Mouse (Mus musculus) forebrain, embryonic 10.5 days (tissue): ENCODE data around the gene Crybb1. TPM values are rescaled to one million over a fixed set of nuclear protein-coding genes. Genes with fewer than 3 reads are reported as not detected.

Experiments
- DNase-seq: peaks from one replicate; pipeline ENCODE4 v3.0.0-alpha.2; 2017; ENCODE audit warnings: low spot score; ENCODE audit errors: extremely low spot score
- H3K27ac ChIP-seq: fragments of 300-500 bp; sonication (generic); 2 replicates; pipeline ENCODE4 v1.5.1; 2016; ENCODE audit warnings: mild to moderate bottlenecking
- H3K27me3 ChIP-seq: fragments of 300-500 bp; sonication (generic); 2 replicates; pipeline ENCODE4 v1.6.1; 2016; ENCODE audit warnings: mild to moderate bottlenecking; ENCODE audit not compliant: poor library complexity, severe bottlenecking
- H3K36me3 ChIP-seq: fragments of 300-500 bp; sonication (generic); replicated peaks from 2 replicates; pipeline ENCODE4 v1.6.1; 2016; ENCODE audit warnings: mild to moderate bottlenecking, moderate library complexity
- H3K4me1 ChIP-seq: fragments of 300-500 bp; sonication (generic); 2 replicates; pipeline ENCODE4 v1.6.1; 2016
- H3K4me3 ChIP-seq: fragments of 300-500 bp; sonication (generic); 2 replicates; pipeline ENCODE4 v1.5.1; 2016; ENCODE audit warnings: mild to moderate bottlenecking, moderate library complexity
- H3K9me3 ChIP-seq: fragments of 300-500 bp; sonication (generic); 2 replicates; pipeline ENCODE4 v1.6.1; 2016; ENCODE audit warnings: mild to moderate bottlenecking, moderate library complexity
- WGBS: fragments of 180-500 bp; shearing (Covaris S2); methylation state at CpG from one replicate; pipeline ENCODE4 v1.1.7; 2016; 5-methylcytosine and 5-hydroxymethylcytosine counted together
- polyA plus RNA-seq: library from polyadenylated mRNA; unstranded; fragments of >200 nt; fragmentation: Nextera tagmentation; extraction: Ambion mirVana; gene quantifications from 2 replicates; pipeline ENCODE4 v1.2.1, GENCODE M21; 2016

Crybb1 gene
- polyA plus RNA-seq, 1 experiment from 2014 or later, result not detected

DNA sequence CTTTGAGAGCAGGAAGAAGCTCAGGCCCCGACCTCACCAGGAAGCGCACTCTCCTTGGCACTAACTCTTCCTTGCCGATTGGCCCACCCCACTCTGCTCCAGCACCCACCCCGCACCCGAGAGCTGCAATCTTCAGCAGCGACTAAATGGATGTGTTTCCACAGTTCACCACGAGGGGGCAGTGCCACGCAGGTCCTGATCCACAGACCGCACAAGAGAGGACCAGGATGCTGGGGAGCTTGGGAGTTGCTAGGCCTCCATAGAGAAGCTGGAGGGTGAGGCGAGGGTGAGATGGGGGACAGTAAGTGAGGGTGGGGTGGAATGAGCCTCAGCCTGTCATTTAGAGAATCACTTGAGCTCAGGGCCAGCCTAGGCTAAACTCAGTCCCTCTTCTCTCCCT, 14.9 kb upstream of the Crybb1 start:
- Histone ChIP-seq H3K4me1 (peaks cover 77% of the 10 kb centered on the region), H3K4me3 (peak overlapping the region; percentile 27), H3K27ac (peak overlapping the region; percentile 94)

DNA sequence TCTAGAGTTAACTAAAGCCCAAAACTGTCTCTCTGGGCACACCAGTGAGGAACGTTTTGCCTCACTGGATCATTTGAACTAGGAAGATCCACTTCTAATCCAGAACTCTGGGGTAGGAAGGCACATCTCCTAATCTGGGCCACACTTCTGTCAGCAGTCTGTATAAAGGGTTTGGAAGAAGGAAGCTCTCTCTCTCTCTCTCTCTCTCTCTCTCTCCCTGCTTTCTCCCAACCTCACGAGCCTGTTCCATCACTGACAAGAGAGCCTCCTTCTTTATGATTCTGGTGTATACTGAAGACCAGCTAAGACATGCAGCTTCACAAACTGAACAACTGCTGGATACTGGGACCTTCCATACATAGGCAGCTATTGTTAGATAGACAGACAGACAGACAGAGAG, 13.8 kb upstream of the Crybb1 start:
- H3K27me3 ChIP-seq, result peaks cover 38% of the 10 kb centered on the region
- DNase-seq, result no peak
- no peak overlapping the region for H3K4me3 ChIP-seq
- H3K27ac ChIP-seq, result no peak overlapping the region
- no peaks in the 10 kb centered on the region for H3K36me3 ChIP-seq
- H3K4me1 ChIP-seq, result peaks cover 70% of the 10 kb centered on the region
- 87% methylated on average over 2 of the region's 2 CpGs for WGBS
- H3K9me3 ChIP-seq, result no peaks in the 10 kb centered on the region

More for the DNA sequence above, 14.9 kb upstream of the Crybb1 start:
- Histone ChIP-seq H3K9me3 (no peaks in the 10 kb centered on the region), H3K36me3 (no peaks in the 10 kb centered on the region), H3K27me3 (peaks cover 41% of the 10 kb centered on the region)
- DNase-seq, result peak; percentile 88
- 3% methylated on average over 10 of the region's 10 CpGs for WGBS

DNA sequence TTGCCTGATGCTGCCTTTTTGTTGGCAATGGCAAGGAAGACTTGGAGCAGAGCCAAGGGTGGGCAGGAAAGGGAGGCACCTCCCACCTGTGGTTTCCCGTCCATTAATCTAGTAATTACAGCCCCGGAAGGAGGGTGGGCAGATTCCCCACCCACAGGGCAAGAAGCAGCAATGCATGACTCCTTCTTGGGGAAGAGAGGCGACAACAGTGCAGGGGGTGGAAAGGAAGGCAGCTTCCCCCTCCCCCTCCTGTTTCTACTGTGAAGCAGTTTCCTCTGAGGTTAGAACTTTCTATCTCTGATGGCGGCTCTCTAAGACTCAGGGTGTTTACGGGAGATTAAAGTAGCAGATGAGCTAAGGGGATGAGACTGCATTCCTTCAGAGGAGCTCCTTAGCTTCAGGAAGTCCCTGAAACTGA, 13.2 kb upstream of the Crybb1 start:
- Histone ChIP-seq H3K4me1 (peaks cover 70% of the 10 kb centered on the region), H3K27me3 (peaks cover 38% of the 10 kb centered on the region), H3K9me3 (no peaks in the 10 kb centered on the region), H3K27ac (no peak overlapping the region), H3K4me3 (no peak overlapping the region), H3K36me3 (no peaks in the 10 kb centered on the region)
- no peak for DNase-seq
- WGBS, result 82% methylated on average over 5 of the region's 5 CpGs

DNA sequence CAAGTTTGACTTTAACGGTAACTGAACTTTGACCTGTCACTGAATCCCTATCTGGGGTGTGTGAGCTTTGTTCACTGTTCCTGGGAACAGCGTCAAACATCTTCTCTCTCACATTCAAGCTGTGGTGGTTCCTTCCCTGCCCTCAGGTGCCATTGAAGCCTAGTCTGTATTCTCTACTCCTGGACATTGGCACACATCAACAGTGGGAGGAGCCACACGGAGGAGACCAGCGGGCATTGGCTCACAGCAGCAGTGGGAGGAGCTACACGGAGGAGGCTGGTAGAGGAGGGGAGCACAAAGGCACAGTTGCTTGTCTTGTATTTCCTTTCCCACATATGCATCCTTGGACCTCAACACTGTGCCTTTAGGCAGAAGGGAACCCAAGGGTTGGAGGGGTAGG, 12.6 kb upstream of the Crybb1 start:
- WGBS, result 57% methylated on average over 5 of the region's 5 CpGs
- Histone ChIP-seq H3K4me1 (peaks cover 64% of the 10 kb centered on the region), H3K4me3 (no peak overlapping the region), H3K9me3 (no peaks in the 10 kb centered on the region), H3K36me3 (no peaks in the 10 kb centered on the region), H3K27ac (no peak overlapping the region; the same call in 1 of the 2 replicates), H3K27me3 (peaks cover 32% of the 10 kb centered on the region)
- no peak for DNase-seq

DNA sequence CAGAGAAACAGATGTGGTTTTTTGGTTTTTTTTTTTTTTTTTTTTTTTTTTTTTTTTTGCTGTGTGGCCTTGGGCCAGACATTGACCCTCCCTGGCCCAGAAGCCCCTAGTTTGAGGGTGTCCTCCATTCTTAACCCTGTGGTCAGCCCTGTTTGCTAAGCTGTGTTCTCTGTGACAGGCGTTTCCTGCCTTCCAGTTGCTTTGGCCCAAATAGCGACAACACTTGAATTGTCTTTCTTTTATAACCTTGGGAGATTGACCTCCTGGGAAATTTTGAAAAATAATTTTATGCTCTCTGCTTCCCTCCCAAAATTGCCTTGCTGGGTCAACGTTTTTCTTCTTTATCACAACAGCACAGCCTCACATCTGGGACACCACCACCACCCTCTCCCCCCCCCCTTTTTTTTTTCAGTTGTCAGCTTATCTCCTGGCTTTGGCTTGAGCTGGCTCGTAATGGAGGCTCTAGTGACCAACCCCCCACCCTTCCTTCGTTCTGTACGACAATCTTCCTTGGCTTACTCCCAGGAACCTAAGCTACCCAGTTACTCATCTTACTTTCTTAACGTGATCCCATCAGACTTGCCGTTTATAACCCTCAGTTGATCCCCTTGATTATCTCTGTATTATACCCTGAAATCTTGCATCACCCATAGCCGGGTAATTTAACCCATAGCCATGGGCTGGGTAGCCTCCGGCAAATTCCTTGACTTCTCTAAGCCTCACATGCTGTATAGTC, 11.9 kb upstream of the Crybb1 start:
- Histone ChIP-seq H3K4me1 (peaks cover 57% of the 10 kb centered on the region), H3K27ac (no peak overlapping the region), H3K36me3 (no peaks in the 10 kb centered on the region), H3K27me3 (peaks cover 25% of the 10 kb centered on the region), H3K4me3 (no peak overlapping the region), H3K9me3 (no peaks in the 10 kb centered on the region)
- no peak for DNase-seq
- WGBS, result 85% methylated on average over 10 of the region's 10 CpGs

DNA sequence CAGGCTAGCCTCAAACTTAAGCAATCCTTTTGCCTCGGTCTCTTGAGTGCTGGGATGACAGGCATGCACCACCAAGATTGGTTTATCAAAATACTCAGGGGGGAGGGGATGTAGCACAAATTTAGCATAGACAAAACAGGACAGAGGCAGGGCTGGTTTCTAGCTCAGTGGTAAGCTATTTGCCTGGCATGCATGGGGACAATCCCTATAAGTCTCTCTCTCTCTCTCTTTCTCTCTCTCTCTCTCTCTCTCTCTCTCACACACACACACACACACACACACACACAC, 11.4 kb upstream of the Crybb1 start:
- no peaks in the 10 kb centered on the region for H3K9me3 ChIP-seq
- no peaks in the 10 kb centered on the region for H3K36me3 ChIP-seq
- no peak overlapping the region for H3K27ac ChIP-seq
- 79% methylated on average over 1 of the region's 1 CpGs for WGBS
- H3K4me1 ChIP-seq, result peaks cover 52% of the 10 kb centered on the region
- H3K27me3 ChIP-seq, result peaks cover 20% of the 10 kb centered on the region
- H3K4me3 ChIP-seq, result no peak overlapping the region
- DNase-seq, result no peak

DNA sequence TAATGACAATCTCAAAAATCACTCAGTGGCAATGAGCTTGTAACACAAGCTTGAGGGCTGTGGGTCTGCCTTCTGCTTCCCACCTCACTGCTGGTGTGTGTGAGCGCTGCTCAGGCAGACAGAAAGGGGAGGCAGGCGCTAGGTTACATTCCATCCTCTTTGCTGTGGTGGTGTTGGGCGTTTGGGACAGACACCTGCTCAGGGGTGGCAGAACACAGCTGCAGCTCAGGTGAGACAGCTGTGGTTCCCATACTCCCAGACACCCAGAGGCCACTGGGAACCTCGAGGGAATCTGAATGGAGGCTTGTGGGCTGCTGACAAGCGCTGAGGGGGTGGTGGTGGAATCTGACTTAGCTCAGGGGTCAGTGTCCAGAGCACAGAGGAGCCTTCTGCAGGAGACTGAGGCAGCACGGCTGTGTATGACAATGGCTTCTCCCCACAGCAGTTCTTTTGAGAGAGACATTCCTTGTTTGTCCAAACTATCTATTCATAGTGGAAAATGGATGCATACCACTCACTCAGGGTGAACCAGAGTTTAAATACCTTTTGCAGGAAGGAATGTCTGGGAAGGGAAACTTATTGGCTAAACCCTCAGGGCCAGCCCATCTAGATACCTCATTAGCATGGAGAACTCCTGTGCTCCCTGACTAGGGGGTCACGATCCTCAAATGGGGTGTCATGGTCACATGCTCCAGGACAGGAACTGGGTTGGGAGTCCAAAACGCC, 10.6 kb upstream of the Crybb1 start:
- Histone ChIP-seq H3K36me3 (no peaks in the 10 kb centered on the region), H3K9me3 (no peaks in the 10 kb centered on the region), H3K4me1 (peaks cover 43% of the 10 kb centered on the region), H3K4me3 (no peak overlapping the region), H3K27ac (peak overlapping the region; percentile 8; the same call in 1 of the 2 replicates), H3K27me3 (peaks cover 12% of the 10 kb centered on the region)
- WGBS, result 55% methylated on average over 8 of the region's 8 CpGs
- no peak for DNase-seq

DNA sequence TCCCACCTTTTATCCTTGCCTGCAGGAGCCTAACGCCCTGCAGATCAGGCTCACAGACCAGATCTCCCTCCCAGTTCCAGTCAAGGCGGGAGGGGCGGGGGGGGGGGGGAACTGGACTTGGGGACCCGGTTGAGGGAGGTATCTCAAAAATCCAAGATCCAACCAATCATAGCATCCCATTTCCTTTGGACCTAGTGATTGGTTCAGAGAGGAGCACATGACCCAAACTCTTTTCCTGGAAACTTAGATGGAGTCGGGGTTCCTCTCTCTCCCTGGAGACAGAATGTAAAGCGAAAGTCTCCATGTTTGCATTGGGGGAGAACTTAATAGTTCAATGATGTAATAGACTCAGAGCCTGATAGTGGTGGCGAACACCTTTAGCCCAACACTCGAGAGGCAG, 8.2 kb upstream of the Crybb1 start:
- peaks cover 14% of the 10 kb centered on the region for H3K27me3 ChIP-seq
- DNase-seq, result no peak
- H3K4me1 ChIP-seq, result peaks cover 30% of the 10 kb centered on the region
- 47% methylated on average over 8 of the region's 8 CpGs for WGBS
- no peaks in the 10 kb centered on the region for H3K36me3 ChIP-seq
- H3K4me3 ChIP-seq, result no peak overlapping the region
- H3K27ac ChIP-seq, result no peak overlapping the region
- H3K9me3 ChIP-seq, result no peaks in the 10 kb centered on the region

DNA sequence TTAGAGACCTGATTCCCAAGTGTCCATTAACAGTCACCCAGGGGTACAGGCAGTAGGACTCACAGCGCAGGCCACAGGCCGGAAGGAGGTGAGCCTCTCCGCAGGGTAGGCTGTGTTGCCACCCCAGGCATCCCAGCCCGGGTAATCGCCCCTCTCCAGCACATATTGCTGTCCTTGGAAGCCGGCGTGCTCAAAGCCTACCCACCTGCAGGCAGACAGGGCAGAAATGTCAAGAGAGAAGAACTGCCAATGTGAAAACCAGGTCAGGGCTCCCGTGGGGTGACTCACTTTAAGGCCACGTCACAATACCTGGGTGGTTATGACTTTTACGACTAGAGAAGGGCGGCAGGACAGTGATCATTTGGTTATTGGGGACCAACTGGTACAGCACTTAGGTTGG, 6.5 kb upstream of the Crybb1 start:
- no peaks in the 10 kb centered on the region for H3K36me3 ChIP-seq
- H3K27me3 ChIP-seq, result peaks cover 14% of the 10 kb centered on the region
- DNase-seq, result no peak
- WGBS, result 90% methylated on average over 11 of the region's 11 CpGs
- H3K4me3 ChIP-seq, result no peak overlapping the region
- no peak overlapping the region for H3K27ac ChIP-seq
- peaks cover 37% of the 10 kb centered on the region for H3K4me1 ChIP-seq
- H3K9me3 ChIP-seq, result no peaks in the 10 kb centered on the region

DNA sequence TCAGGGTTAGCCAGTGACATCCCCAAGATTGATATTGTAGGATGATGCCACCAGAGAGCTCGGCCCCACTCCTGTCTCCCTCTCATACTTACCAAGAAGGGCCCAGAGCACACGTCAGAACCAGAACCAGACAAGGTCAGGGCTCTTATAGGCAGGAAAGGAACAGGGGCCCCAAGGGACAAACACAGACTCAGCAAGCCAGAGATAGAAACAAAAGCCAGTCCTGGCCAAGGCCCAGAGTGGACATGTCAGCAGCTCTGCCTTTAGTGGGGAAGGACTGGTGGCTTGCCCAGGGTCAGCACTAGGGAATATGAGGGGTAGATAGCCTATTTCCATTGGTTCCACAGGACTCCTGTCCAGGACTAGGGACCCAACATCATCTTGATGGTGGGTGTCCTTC, 3.2 kb upstream of the Crybb1 start, which contains the start of gene Cryba4:
Cryba4 (minus strand) TSS at position 119 of the 400 bp plus-strand sequence.
- H3K4me1 ChIP-seq, result peaks cover 23% of the 10 kb centered on the region
- H3K4me3 ChIP-seq, result no peak within 1 kb of the TSS
- H3K27ac ChIP-seq, result no peak within 1 kb of the TSS; the same call in 1 of the 2 replicates
- WGBS, result 73% methylated on average over 2 of the region's 2 CpGs
- no peaks in the 10 kb centered on the region for H3K9me3 ChIP-seq
- no peak for DNase-seq
- peaks cover 9% of the 10 kb centered on the region; the same call in 1 of the 2 replicates for H3K27me3 ChIP-seq
- no peaks in the 10 kb centered on the region for H3K36me3 ChIP-seq

DNA sequence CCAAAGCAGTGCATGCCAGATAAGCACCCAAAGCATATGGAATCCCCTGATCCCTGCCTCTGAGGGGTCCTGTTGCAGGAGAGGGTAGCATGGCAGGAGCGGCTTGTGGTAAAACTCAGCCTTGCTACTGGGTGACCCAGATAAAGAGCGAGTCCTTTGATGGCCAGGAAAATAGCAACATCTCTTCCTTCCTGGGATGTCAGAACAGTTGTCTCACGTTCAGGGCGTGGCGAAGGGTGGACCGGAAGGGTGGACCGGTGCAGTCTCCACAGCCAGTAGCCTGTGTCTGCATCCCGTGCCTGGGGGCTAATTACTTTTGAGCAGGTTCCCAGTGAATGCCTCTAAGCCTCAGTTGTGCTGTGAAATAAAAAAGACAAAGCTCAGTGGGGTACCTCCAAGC, 2.4 kb upstream of the Crybb1 start:
- Histone ChIP-seq H3K27ac (no peak overlapping the region; the same call in 1 of the 2 replicates), H3K9me3 (no peaks in the 10 kb centered on the region), H3K4me3 (no peak overlapping the region), H3K36me3 (no peaks in the 10 kb centered on the region), H3K27me3 (peaks cover 9% of the 10 kb centered on the region; the same call in 1 of the 2 replicates), H3K4me1 (peaks cover 23% of the 10 kb centered on the region)
- WGBS, result 10% methylated on average over 8 of the region's 8 CpGs
- no peak for DNase-seq

DNA sequence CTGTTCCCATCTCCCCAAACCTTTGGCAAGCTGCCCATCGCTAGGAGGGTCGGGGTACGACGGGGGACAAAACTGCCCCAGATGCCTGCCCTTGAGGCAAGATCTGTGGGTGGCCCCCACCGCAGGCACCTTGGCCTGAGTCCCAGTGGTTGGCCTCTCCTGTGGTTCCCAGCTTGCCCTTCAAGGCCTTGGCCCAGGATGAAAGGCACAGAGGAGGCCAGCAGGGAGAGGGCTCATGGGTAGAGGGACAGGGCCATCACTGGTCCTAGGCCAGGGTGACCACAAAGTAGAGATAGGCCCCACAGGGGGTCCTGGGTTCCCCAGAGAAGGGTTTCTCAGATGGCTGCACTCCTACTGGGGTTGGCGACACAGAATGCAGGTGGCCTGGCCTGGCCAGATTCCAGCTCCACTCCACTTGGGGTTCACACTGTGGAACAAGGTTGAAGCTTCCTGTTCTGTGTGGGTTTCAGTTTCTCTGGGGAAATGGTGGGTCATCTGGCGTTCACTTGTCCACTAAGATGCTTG, 1.3 kb upstream of the Crybb1 start:
- Histone ChIP-seq H3K4me3 (no peak overlapping the region), H3K4me1 (peaks cover 23% of the 10 kb centered on the region), H3K27me3 (peaks cover 9% of the 10 kb centered on the region; the same call in 1 of the 2 replicates), H3K36me3 (no peaks in the 10 kb centered on the region), H3K9me3 (no peaks in the 10 kb centered on the region), H3K27ac (peak overlapping the region; percentile 35; the same call in 1 of the 2 replicates)
- DNase-seq, result no peak
- WGBS, result 86% methylated on average over 7 of the region's 7 CpGs

DNA sequence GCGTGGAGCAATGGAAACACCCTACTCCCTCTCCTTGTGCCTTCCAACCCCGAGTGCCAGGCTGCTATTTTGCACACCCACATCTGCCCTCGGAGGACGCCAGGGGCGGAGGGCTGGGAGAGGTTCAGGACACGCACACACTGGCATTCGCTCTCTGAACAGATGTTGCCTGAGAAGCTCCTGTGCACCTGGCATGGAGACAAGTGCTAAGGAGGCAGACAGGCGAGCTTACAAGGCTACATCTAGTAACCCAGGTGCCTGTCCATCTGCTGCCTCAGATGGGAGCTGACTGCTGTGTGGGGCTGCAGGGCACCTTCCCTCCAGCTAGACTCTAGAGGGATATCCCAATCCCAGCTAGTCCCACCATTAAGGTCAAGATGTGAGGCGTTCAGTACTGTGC, 842 bp downstream of the Crybb1 start:
- no peak overlapping the region for H3K27ac ChIP-seq
- no peak for DNase-seq

More for the DNA sequence above, 842 bp downstream of the Crybb1 start:
- 81% methylated on average over 9 of the region's 9 CpGs for WGBS
- Histone ChIP-seq H3K27me3 (peaks cover 9% of the 10 kb centered on the region; the same call in 1 of the 2 replicates), H3K4me1 (peaks cover 23% of the 10 kb centered on the region), H3K4me3 (no peak overlapping the region), H3K36me3 (no peaks in the 10 kb centered on the region), H3K9me3 (no peaks in the 10 kb centered on the region)
